Mouse (Mus musculus) heart, adult 2 months (tissue): Measurements from ENCODE around the gene Gm20792. TPM values are rescaled to one million over a fixed set of nuclear protein-coding genes. Genes with fewer than 3 reads are reported as not detected.
"Not testable (repeated sequence)": the region's sequence is repeated elsewhere in the genome, so short reads cannot be mapped to it uniquely, and the experiment has no call there.

ENCODE experiments used
- DNase-seq, 2 experiments: peaks; one replicate each; pipeline ENCODE4 v3.0.0; 2021
- H3K27ac ChIP-seq: fragments of 200-600 bp; 2 replicates; pipeline ENCODE4 v1.8.1; 2022
- H3K27me3 ChIP-seq: fragments of 200-500 bp; 2 replicates; pipeline ENCODE4 v1.6.1; 2012; ENCODE audit warnings: mild to moderate bottlenecking, low read length, inconsistent platforms, mixed read lengths; ENCODE audit not compliant: control insufficient read depth, insufficient read depth
- H3K36me3 ChIP-seq: fragments of 200-500 bp; 2 replicates; pipeline ENCODE4 v1.6.1; 2012; ENCODE audit warnings: low read length, inconsistent platforms; ENCODE audit not compliant: control insufficient read depth, insufficient read depth
- H3K4me1 ChIP-seq: fragments of 200-500 bp; 2 replicates; pipeline ENCODE4 v1.6.1; 2011; ENCODE audit warnings: low read length; ENCODE audit not compliant: control insufficient read depth, insufficient read depth
- H3K4me3 ChIP-seq: fragments of 200-600 bp; 2 replicates; pipeline ENCODE4 v1.8.1; 2022
- H3K79me2 ChIP-seq: fragments of 200-500 bp; replicated peaks from 2 replicates; pipeline ENCODE4 v1.6.1; 2012; ENCODE audit warnings: mild to moderate bottlenecking, inconsistent platforms, low read length, moderate library complexity, mixed read lengths; ENCODE audit not compliant: control insufficient read depth, insufficient read depth
- H3K9ac ChIP-seq: fragments of 200-500 bp; 2 replicates; pipeline ENCODE4 v1.6.1; 2012; ENCODE audit warnings: low read depth, mild to moderate bottlenecking, control low read depth, inconsistent platforms, low read length, mixed read lengths
- WGBS: fragments of 180-500 bp; shearing (Covaris S2); methylation state at CpG from one replicate; pipeline ENCODE4 v1.1.7; 2018; 5-methylcytosine and 5-hydroxymethylcytosine counted together
- intact Hi-C: fragments of 180-260 bp; cut with DNase I; formaldehyde crosslinking; loops from one replicate; pipeline ENCODE4 v1.15.1; 2025
- long read RNA-seq: library from polyadenylated mRNA; stranded (forward); transcript quantifications from one replicate; pipeline ENCODE4 v2.0.0, GENCODE M21; 2021
- polyA plus RNA-seq: library from polyadenylated mRNA; depleted of rRNA; stranded (reverse); fragments of >200 nt; gene quantifications from 2 replicates; pipeline ENCODE4 v1.2.3, GENCODE M21; 2012; rRNA removed
- total RNA-seq, 2 experiments: library from RNA; stranded (reverse); gene quantifications; 2 replicates each; pipeline ENCODE4 v1.2.3; 2021

Gene Gm20792
- total RNA-seq: not detected
- polyA plus RNA-seq: not detected in 2 replicates
- long read RNA-seq: 0 reads

DNA sequence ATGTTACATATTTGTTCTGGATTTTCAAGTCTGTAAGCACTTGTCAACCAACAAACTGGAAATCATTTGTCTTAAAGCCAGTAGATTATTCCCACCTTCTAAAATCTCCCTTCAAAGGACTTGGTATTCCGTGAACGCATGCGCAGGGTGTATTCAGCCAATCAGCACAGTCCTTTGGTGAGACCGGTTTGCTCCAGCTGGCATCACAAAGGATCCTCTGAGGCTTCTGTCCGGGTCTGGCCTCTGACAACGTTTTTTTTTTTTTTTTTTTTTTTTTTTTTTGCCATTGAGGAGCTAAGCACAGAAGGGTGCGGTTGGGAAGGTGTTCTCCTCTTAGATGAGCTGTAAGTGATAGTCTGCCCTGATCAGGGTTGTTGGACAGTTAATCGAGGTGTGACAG is at the start of gene Gm20792:
Gm20792 (plus strand) TSS at position 301 of the 400 bp plus-strand sequence.
- not testable (repeated sequence) for H3K4me1 ChIP-seq, DNase-seq
- WGBS: no CpG with 5 or more reads among the region's 8 CpGs

More for the DNA sequence above, at the start of gene Gm20792:
- H3K27me3 ChIP-seq, H3K36me3 ChIP-seq, intact Hi-C loops, H3K9ac ChIP-seq, H3K79me2 ChIP-seq, H3K27ac ChIP-seq, H3K4me3 ChIP-seq: not testable (repeated sequence)
